Mouse (Mus musculus) cerebellum, postnatal 25 days (tissue): ENCODE data around the gene Bmpr2.
A peak's percentile ranks its signal among the peaks of the same experiment; 100 is the strongest.
"Not testable (repeated sequence)": the region's sequence is repeated elsewhere in the genome, so short reads cannot be mapped to it uniquely, and the experiment has no call there.

Experiments
- DNase-seq, 2 experiments: peaks; one replicate each; pipeline ENCODE4 v3.0.0; 2021; ENCODE audit warnings: mixed read lengths in 2 of 2

Gene Bmpr2

GRCm38 (mm10) chr1:59763164-59763768 is at the start of gene Bmpr2:
Gene Bmpr2, plus strand, starts transcription at chr1:59763400.
- DNase-seq, result peak; percentile 88 to 91

GRCm38 (mm10) chr1:59719900-59720299 is 43.3 kb upstream of the Bmpr2 start:
- peak in 1 of 2 experiments; percentile 16 for DNase-seq

- peak in 1 of 2 experiments; percentile 18 for DNase-seq
These were observed 37.5 kb upstream of the Bmpr2 start for GRCm38 (mm10) chr1:59725661-59726060.

- peak in 1 of 2 experiments; percentile 22 for DNase-seq
These were observed 33.1 kb upstream of the Bmpr2 start for GRCm38 (mm10) chr1:59730106-59730505.

GRCm38 (mm10) chr1:59730737-59731136 is 32.5 kb upstream of the Bmpr2 start:
- no peak for DNase-seq

- no peak for DNase-seq
These were observed 29.1 kb upstream of the Bmpr2 start for GRCm38 (mm10) chr1:59734076-59734475.

GRCm38 (mm10) chr1:59738768-59739414 is 24.3 kb upstream of the Bmpr2 start:
- DNase-seq, result no peak

- DNase-seq, result no peak
These were observed 23.4 kb upstream of the Bmpr2 start for GRCm38 (mm10) chr1:59739577-59740354.

GRCm38 (mm10) chr1:59749047-59749446 is 14.2 kb upstream of the Bmpr2 start:
- no peak for DNase-seq

GRCm38 (mm10) chr1:59749724-59750123 is 13.5 kb upstream of the Bmpr2 start:
- not testable (repeated sequence) for DNase-seq

GRCm38 (mm10) chr1:59755298-59755697 is 7.9 kb upstream of the Bmpr2 start:
- no peak for DNase-seq

GRCm38 (mm10) chr1:59758325-59758724 is 4.9 kb upstream of the Bmpr2 start:
- no peak for DNase-seq

GRCm38 (mm10) chr1:59762208-59762607 is 992 bp upstream of the Bmpr2 start:
- DNase-seq, result peak in 1 of 2 experiments; percentile 39

GRCm38 (mm10) chr1:59762651-59763163 is 493 bp upstream of the Bmpr2 start:
- DNase-seq, result peak in 1 of 2 experiments; percentile 69

GRCm38 (mm10) chr1:59763781-59764251 is 616 bp downstream of the Bmpr2 start:
- DNase-seq, result peak; percentile 71 to 72

GRCm38 (mm10) chr1:59764407-59764971 is 1.3 kb downstream of the Bmpr2 start:
- peak; percentile 71 to 72 for DNase-seq

GRCm38 (mm10) chr1:59765279-59765678 is 2.1 kb downstream of the Bmpr2 start:
- DNase-seq, result no peak

GRCm38 (mm10) chr1:59766626-59767025 is 3.4 kb downstream of the Bmpr2 start:
- no peak for DNase-seq

GRCm38 (mm10) chr1:59771871-59772270 is 8.7 kb downstream of the Bmpr2 start:
- DNase-seq, result no peak

GRCm38 (mm10) chr1:59781080-59781479 is 17.9 kb downstream of the Bmpr2 start:
- DNase-seq, result no peak

GRCm38 (mm10) chr1:59788975-59789374 is 25.8 kb downstream of the Bmpr2 start:
- DNase-seq, result peak in 1 of 2 experiments; percentile 41

GRCm38 (mm10) chr1:59789741-59790140 is 26.5 kb downstream of the Bmpr2 start:
- peak; percentile 16 to 45 for DNase-seq

- DNase-seq, result peak; percentile 18 to 63
These were observed 32.1 kb downstream of the Bmpr2 start for GRCm38 (mm10) chr1:59795336-59795735.
